Mouse (Mus musculus) small intestine, adult 2 months (tissue): ENCODE measurements at regions not wholly inside any gene's neighbourhood (a gene's known extent, or its start where the extent isn't known, plus 50 kb on each side); places are given as distances from the start of the nearest gene placed in this dataset.

ENCODE experiments used
- CTCF ChIP-seq: fragments of 200-500 bp; IDR thresholded peaks from 2 replicates; pipeline ENCODE4 v1.5.1; 2012; ENCODE audit warnings: low read depth, mild to moderate bottlenecking, control low read depth, inconsistent platforms, low read length, moderate library complexity, mixed read lengths; ENCODE audit not compliant: insufficient replicate concordance, insufficient read length; ENCODE audit errors: extremely low read depth
- POLR2A ChIP-seq: fragments of 200-500 bp; IDR thresholded peaks from 2 replicates; pipeline ENCODE4 v1.6.1; 2012; ENCODE audit warnings: low read depth, mild to moderate bottlenecking, control low read depth, inconsistent platforms, low read length, moderate library complexity

DNA sequence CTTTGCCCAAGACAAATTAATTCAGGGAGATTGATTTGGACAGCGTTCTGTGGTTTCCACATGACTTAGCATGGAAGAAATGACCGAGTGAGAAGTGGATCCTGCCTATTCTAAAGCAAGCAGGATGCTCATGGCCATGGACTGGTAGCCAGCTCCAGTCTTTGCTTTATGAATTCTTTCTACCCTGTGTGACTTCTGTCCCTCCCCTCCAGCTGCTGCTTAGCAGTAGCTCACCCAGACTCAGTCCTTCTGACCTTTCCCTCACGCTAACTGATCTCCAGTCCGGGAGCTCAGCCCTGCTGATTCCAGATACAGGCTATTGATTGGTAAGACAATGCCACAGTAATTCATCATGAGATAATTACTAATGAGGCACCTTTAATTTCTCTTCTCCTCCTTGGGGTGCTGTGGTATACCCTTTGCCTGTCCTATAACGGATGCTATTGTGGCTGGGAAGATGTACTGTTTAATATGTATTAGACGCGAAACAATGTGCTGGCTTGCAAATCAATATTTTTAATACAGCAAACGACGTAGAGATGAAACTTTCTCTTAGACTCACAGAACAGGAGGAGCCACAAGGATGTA is 86.8 kb upstream of the Rxfp2 start:
- no peak for TF ChIP-seq POLR2A
- TF ChIP-seq CTCF = no peak
